Mouse (Mus musculus) intestine, embryonic 14.5 days (tissue): Measurements from ENCODE around the gene Fam117b. TPM values are rescaled to one million over a fixed set of nuclear protein-coding genes. Genes with fewer than 3 reads are reported as not detected.

Experiments used
- ATAC-seq: fragments of 200-750 bp; cut with Nextera tagmentation; replicated peaks from 2 replicates; pipeline ENCODE4 v1.8.0; 2017; ENCODE audit warnings: low read depth, moderate number of reproducible peaks, moderate TSS enrichment, moderate library complexity; ENCODE audit not compliant: low FRiP score, low TSS enrichment
- DNase-seq: peaks from one replicate; pipeline ENCODE4 v3.0.0-alpha.2; 2018; ENCODE audit warnings: low spot score
- H3K27ac ChIP-seq: fragments of 300-500 bp; sonication (generic); 2 replicates; pipeline ENCODE4 v1.5.1; 2014; ENCODE audit warnings: low read depth, mild to moderate bottlenecking, control low read depth
- H3K27me3 ChIP-seq: fragments of 300-500 bp; sonication (generic); replicated peaks from 2 replicates; pipeline ENCODE4 v1.6.1; 2014; ENCODE audit warnings: low read length, control low read depth; ENCODE audit not compliant: control insufficient read depth, insufficient read depth
- H3K36me3 ChIP-seq: fragments of 300-500 bp; sonication (generic); 2 replicates; pipeline ENCODE4 v1.6.1; 2014; ENCODE audit warnings: low read length, control low read depth; ENCODE audit not compliant: control insufficient read depth, insufficient read depth
- H3K4me1 ChIP-seq: fragments of 300-500 bp; sonication (generic); replicated peaks from 2 replicates; pipeline ENCODE4 v1.6.1; 2014; ENCODE audit warnings: low read length, control low read depth, mixed read lengths; ENCODE audit not compliant: control insufficient read depth, insufficient read depth
- H3K4me2 ChIP-seq: fragments of 300-500 bp; sonication (generic); 2 replicates; pipeline ENCODE4 v1.6.1; 2014; ENCODE audit warnings: low read length
- H3K4me3 ChIP-seq: fragments of 300-500 bp; sonication (generic); 2 replicates; pipeline ENCODE4 v1.5.1; 2014; ENCODE audit warnings: low read depth, low read length, control low read depth, mixed read lengths
- H3K9ac ChIP-seq: fragments of 300-500 bp; sonication (generic); 2 replicates; pipeline ENCODE4 v1.6.1; 2014; ENCODE audit warnings: mild to moderate bottlenecking, low read length
- H3K9me3 ChIP-seq: fragments of 300-500 bp; sonication (generic); 2 replicates; pipeline ENCODE4 v1.6.1; 2016; ENCODE audit warnings: low read length, control low read depth; ENCODE audit not compliant: control insufficient read depth
- WGBS: fragments of 180-500 bp; shearing (Covaris S2); extraction: QIAGEN DNeasy Blood & Tissue Kit; methylation state at CpG from one replicate; pipeline ENCODE4 v1.1.7; 2014; 5-methylcytosine and 5-hydroxymethylcytosine counted together
- polyA plus RNA-seq: library from polyadenylated mRNA; unstranded; fragments of >200 nt; fragmentation: Nextera tagmentation; extraction: Ambion mirVana; gene quantifications from 2 replicates; pipeline ENCODE4 v1.2.1, GENCODE M21; 2014

Gene Fam117b
- polyA plus RNA-seq, 1 experiment from 2014 or later: 10.3 TPM

GRCm38 (mm10) chr1:59892777-59893176, 20.0 kb upstream of the Fam117b start:
- no peaks in the 10 kb centered on the region for H3K36me3 ChIP-seq
- 89% methylated on average over 8 of the region's 8 CpGs for WGBS
- no peak overlapping the region for H3K4me2 ChIP-seq
- no peaks in the 10 kb centered on the region; the same call in 1 of the 2 replicates for H3K4me1 ChIP-seq
- H3K27me3 ChIP-seq: no peaks in the 10 kb centered on the region
- no peak overlapping the region for H3K4me3 ChIP-seq
- H3K27ac ChIP-seq: no peak overlapping the region
- no peak for ATAC-seq
- H3K9ac ChIP-seq: no peak overlapping the region
- H3K9me3 ChIP-seq: no peaks in the 10 kb centered on the region
- no peak for DNase-seq

GRCm38 (mm10) chr1:59894025-59894424, 18.8 kb upstream of the Fam117b start:
- ATAC-seq: no peak
- WGBS: 77% methylated on average over 4 of the region's 4 CpGs
- H3K4me1 ChIP-seq: no peaks in the 10 kb centered on the region; the same call in 1 of the 2 replicates
- no peak overlapping the region for H3K4me3 ChIP-seq
- no peak overlapping the region for H3K4me2 ChIP-seq
- no peaks in the 10 kb centered on the region for H3K9me3 ChIP-seq
- DNase-seq: no peak
- no peak overlapping the region for H3K27ac ChIP-seq
- H3K27me3 ChIP-seq: no peaks in the 10 kb centered on the region
- H3K9ac ChIP-seq: no peak overlapping the region
- no peaks in the 10 kb centered on the region for H3K36me3 ChIP-seq

GRCm38 (mm10) chr1:59895456-59895855, 17.4 kb upstream of the Fam117b start:
- no peaks in the 10 kb centered on the region for H3K9me3 ChIP-seq
- no peak overlapping the region for H3K9ac ChIP-seq
- ATAC-seq (no peak), DNase-seq (no peak)
- WGBS: 55% methylated on average over 4 of the region's 4 CpGs
- no peaks in the 10 kb centered on the region for H3K36me3 ChIP-seq
- no peaks in the 10 kb centered on the region for H3K27me3 ChIP-seq
- no peak overlapping the region for H3K4me2 ChIP-seq
- no peak overlapping the region for H3K4me3 ChIP-seq
- no peak overlapping the region for H3K27ac ChIP-seq
- no peaks in the 10 kb centered on the region; the same call in none of the 2 replicates for H3K4me1 ChIP-seq

- Histone ChIP-seq H3K4me1 (no peaks in the 10 kb centered on the region; the same call in none of the 2 replicates), H3K4me3 (no peak overlapping the region), H3K27me3 (no peaks in the 10 kb centered on the region), H3K9me3 (no peaks in the 10 kb centered on the region), H3K9ac (no peak overlapping the region), H3K36me3 (no peaks in the 10 kb centered on the region), H3K27ac (no peak overlapping the region), H3K4me2 (no peak overlapping the region)
- ATAC-seq (no peak), DNase-seq (no peak)
- 57% methylated on average over 5 of the region's 5 CpGs for WGBS
These were observed 15.5 kb upstream of the Fam117b start for GRCm38 (mm10) chr1:59897147-59897798.

GRCm38 (mm10) chr1:59899679-59900078, 13.1 kb upstream of the Fam117b start:
- H3K4me2 ChIP-seq: no peak overlapping the region
- H3K36me3 ChIP-seq: no peaks in the 10 kb centered on the region
- no peak overlapping the region for H3K27ac ChIP-seq
- no peaks in the 10 kb centered on the region for H3K27me3 ChIP-seq
- H3K9ac ChIP-seq: no peak overlapping the region
- H3K4me1 ChIP-seq: no peaks in the 10 kb centered on the region; the same call in 1 of the 2 replicates
- no peak for DNase-seq
- no peaks in the 10 kb centered on the region for H3K9me3 ChIP-seq
- no peak overlapping the region for H3K4me3 ChIP-seq
- ATAC-seq: no peak
- whole genome bisulfite sequencing: 57% methylated on average over 2 of the region's 2 CpGs

GRCm38 (mm10) chr1:59901082-59901876, 11.5 kb upstream of the Fam117b start:
- no peak for DNase-seq
- no peaks in the 10 kb centered on the region for H3K27me3 ChIP-seq
- no peak for ATAC-seq
- no peaks in the 10 kb centered on the region for H3K36me3 ChIP-seq
- H3K27ac ChIP-seq: no peak overlapping the region
- H3K4me2 ChIP-seq: no peak overlapping the region
- no peaks in the 10 kb centered on the region for H3K9me3 ChIP-seq
- H3K4me3 ChIP-seq: no peak overlapping the region
- H3K4me1 ChIP-seq: no peaks in the 10 kb centered on the region; the same call in 1 of the 2 replicates
- no peak overlapping the region for H3K9ac ChIP-seq
- 88% methylated on average over 5 of the region's 5 CpGs for WGBS

GRCm38 (mm10) chr1:59902634-59903033, 10.2 kb upstream of the Fam117b start:
- Histone ChIP-seq H3K4me2 (no peak overlapping the region), H3K27ac (no peak overlapping the region), H3K9ac (no peak overlapping the region), H3K9me3 (no peaks in the 10 kb centered on the region), H3K36me3 (no peaks in the 10 kb centered on the region), H3K4me1 (no peaks in the 10 kb centered on the region; the same call in 1 of the 2 replicates), H3K27me3 (no peaks in the 10 kb centered on the region), H3K4me3 (no peak overlapping the region)
- no peak for DNase-seq
- WGBS: 27% methylated on average over 3 of the region's 3 CpGs
- no peak for ATAC-seq

GRCm38 (mm10) chr1:59904630-59905295, 8.0 kb upstream of the Fam117b start:
- Histone ChIP-seq H3K4me2 (no peak overlapping the region), H3K36me3 (no peaks in the 10 kb centered on the region), H3K9ac (no peak overlapping the region), H3K4me1 (no peaks in the 10 kb centered on the region), H3K27ac (no peak overlapping the region), H3K9me3 (no peaks in the 10 kb centered on the region), H3K4me3 (no peak overlapping the region), H3K27me3 (no peaks in the 10 kb centered on the region)
- 93% methylated on average over 6 of the region's 6 CpGs for WGBS
- no peak for DNase-seq
- no peak for ATAC-seq
